Mouse (Mus musculus) 416B (cell line): Measurements from ENCODE around the gene Map7.

ENCODE experiments used
- DNase-seq: peaks from one replicate; pipeline ENCODE4 v3.0.0; 2011; ENCODE audit warnings: low read depth

Gene Map7

GRCm38 (mm10) chr10:20287369-20287768, 139.1 kb downstream of the Map7 start:
- DNase-seq, result no peak

- peak; percentile 91 for DNase-seq
These were observed 142.2 kb downstream of the Map7 start for GRCm38 (mm10) chr10:20290467-20290883.

- peak; percentile 60 for DNase-seq
These were observed 147.7 kb downstream of the Map7 start for GRCm38 (mm10) chr10:20295961-20296360.

DNA sequence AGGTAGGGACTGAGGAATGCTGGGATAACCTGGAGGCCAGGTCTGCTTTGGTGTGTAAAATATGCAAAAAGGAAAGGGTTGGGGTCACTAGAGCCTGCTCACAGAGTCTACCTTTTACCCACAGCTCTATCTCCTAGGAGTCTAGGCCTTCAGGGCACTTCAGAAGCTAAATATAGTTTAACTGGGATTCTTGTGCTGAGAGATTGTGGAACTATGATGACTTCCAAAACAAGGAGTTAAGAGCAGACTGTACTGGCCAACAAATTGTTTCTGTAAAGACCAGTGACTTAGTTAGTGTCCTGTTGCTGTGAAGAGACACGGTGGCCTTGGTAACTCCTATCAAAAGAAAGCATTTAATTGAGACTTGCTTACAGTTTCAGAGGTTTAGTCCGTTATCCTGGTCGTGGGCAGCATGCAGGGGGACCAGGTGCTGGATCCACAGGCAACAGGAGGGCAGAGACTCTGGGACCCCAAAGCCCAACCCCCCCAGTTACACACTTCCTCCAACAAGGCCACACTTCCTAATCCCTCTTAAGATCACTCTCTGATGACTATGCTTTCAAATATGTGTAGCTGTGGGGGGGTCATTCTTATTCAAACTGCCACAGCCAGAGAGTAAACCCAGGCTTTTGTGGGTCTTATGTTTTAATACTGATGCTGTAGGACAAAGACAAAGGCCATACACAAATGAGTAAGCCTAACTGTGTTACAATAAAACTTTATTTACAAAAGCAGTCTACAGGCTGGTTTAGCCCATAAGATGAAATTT, 150.1 kb downstream of the Map7 start:
- DNase-seq, result no peak

DNA sequence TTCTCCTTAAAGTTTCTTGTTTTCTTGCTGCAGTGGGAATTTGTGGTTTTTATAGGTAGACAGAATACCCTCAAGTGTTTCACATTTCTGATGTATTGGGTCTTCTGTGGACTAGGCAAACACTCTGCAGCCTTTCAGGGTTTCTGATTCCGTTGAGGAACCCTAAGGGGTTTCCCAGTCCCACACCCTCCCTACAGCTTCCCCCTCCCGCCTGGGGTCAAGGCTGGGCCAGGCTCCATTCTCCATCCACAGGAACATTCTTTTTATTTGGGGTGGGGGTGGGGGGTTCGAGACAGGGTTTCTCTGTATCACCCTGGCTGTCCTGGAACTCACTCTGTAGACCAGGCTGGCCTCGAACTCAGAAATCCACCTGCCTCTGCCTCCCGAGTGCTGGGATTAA, 150.8 kb downstream of the Map7 start:
- DNase-seq, result no peak

DNA sequence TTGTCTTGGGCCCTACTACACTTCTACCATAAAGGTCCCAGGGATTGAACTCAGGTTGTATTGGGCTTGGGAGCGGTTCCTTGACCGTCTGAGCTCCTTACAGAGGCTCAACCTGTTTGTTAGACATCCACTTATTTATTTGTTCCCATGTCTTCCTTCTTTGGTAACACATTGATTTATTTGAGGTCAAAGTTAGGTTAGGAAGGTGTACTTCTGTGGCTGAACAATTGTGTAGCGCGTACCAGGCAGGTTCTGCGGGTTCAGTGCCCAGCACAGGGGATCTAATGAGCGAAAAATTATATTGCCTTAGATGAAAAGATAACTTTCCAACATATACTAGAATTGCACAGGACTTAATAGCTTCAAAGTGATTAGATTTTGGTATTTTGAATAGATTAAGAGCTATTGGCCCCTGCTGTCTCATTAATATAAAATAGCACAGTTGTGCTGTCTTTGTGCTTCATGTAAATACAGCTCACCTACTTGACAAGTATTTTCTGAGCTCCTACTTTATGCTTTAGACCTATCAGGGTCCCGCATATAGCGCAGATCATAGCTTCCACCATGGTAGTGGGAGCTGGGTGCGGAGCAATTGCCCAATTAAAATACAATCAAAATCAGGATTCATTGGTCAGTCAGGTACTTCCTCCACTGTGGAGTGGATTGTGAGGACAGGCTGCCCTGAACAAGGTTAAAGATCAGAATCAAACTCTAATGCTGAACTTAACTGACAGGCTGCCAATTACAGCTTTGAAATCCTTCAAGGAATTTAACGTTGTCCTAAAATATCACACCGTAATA, 162.9 kb downstream of the Map7 start:
- DNase-seq, result no peak

- DNase-seq, result peak; percentile 99
These were observed 163.9 kb downstream of the Map7 start, which contains the start of gene Bclaf1 for GRCm38 (mm10) chr10:20311918-20312735. Gene Bclaf1 (plus strand): TSS chr10:20312469.

- peak; percentile 91 for DNase-seq
These were observed 164.5 kb downstream of the Map7 start for GRCm38 (mm10) chr10:20312736-20313301.

GRCm38 (mm10) chr10:20313447-20313846, 165.2 kb downstream of the Map7 start:
- DNase-seq, result no peak

DNA sequence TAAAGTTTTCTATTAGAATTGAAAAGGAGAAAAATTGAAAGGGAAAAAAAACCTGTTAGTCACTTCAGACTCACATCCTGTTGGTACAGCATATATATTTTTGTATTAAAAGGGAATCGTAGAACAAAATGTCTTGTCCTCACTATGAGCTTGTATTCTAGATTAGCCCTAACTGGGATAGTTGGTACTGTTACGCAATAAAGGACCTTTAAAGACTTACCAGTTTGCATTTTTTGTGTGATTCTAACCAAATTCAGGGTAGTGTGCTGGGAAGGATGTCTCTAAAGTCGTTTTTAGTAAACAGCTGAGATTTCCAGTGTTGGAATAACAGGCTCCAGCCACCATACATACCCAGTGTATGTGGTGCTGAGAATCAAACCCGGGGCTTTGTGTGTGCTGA, 165.7 kb downstream of the Map7 start:
- peak; percentile 51 for DNase-seq

DNA sequence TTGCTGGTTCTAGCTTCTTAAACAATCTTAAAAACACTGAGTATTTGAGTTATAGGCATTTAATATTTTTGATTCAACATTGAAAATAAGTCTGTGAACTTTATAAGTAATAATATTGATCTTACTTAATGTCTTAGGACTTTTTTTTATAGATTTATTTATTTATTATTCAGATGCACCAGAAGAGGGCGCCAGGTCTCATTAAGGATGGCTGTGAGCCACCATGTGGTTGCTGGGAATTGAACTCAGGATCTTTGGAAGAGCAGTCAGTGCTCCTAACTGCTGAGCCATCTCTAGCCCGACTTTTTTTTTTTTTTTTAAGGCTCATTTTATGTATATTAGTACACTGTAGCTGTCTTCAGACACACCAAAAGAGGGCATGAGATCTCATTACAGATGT, 166.5 kb downstream of the Map7 start:
- peak; percentile 56 for DNase-seq

- no peak for DNase-seq
These were observed 169.2 kb downstream of the Map7 start for GRCm38 (mm10) chr10:20317466-20317865.

DNA sequence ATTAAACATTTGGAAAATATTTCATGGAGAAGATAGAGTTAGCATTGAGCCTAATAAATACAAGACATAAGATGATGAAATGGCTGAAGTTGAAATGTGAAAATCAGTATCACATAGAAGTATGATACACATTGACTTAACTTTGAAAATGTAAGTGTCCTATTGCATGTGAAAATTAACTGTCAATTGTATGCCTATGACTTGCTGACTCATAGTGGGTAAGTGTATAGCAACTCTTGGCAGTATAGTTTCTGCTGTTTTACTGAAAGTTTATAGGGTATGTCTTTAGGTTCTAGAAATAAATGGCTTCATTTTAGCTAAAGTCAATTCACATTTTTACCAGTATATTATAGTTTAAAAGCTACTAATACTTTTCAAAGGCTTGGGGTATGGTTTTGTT, 178.0 kb downstream of the Map7 start:
- DNase-seq, result peak; percentile 57
